Mouse (Mus musculus): Measurements from ENCODE around the gene Pnmt.

Pnmt gene

DNA sequence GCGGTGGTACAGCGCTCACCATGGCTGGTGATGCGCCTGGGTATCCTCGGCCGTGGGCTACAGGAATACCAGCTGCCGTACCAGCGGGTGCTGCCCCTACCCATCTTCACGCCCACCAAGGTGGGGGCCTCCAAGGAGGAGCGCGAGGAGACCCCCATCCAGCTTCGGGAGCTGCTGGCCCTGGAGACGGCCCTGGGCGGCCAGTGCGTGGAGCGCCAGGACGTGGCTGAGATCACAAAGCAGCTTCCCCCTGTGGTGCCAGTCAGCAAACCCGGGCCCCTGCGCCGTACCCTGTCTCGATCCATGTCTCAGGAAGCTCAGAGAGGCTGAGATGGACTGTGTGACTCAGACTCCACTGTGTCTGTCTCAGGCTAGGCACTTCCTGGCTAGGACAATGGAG lies 2.0 kb upstream of the Pnmt start:
- no peak for DNase-seq (ENCODE audit: low read depth)

DNA sequence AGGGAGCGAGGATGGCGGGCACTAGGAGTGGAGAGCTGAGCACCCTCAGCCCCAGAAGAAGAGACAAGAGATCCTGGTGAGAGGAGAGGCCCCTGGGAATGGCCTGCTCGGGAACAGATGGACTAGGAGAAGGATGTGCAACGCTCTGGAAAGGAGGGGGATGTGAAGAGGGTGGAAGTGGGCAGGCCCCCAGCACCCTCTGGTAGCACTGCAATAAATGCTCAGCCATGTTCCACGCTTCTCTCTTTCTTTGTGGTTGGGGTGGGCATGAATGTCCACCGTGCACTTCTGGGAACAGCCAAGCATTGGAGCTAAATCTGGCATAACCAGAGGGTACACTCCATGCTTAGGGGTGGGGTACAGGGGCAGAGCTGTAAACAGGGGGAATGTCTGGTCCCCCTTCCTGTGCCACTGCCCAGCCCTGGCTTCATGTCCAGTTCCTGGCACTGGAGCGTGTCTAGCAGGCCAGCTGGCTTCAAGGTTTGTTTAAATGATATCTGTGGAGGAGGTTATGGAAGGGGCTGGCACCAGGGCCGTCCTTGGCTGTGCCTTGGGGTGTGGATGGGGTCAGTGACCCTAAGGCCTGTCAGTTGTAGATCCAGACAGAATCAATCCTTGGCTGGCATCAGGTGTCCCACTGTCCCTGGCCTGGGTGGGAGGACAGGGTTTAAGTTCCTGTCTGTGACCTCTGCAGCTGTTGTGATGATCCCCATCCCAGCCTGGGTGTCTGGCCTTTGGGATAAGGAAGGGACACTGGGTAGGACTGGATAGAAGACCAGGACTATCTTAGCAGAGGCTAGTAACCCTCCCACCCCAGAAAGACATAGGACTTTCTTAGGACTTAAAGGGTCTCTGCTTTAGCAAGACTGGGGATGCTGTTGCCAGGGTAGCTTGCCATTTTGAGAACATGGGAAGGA lies 1.3 kb upstream of the Pnmt start:
- DNase-seq (ENCODE audit: low read depth): no peak

DNA sequence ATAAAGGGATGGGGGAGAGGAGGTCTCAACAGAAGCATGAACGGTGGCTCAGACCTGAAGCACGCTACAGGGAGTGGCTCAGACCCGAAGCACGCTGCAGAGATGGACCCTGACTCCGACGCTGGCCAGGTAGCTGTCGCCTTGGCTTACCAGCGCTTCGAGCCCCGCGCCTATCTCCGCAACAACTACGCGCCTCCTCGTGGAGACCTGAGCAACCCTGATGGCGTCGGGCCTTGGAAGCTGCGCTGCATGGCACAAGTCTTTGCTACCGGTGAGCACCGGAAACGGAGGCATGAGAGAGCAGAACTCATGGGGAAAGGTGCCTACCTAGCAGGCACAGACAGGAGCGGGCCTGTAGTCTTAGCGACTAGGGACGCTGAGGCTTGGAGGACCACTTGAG lies 346 bp downstream of the Pnmt start:
- no peak for DNase-seq (ENCODE audit: low read depth)

DNA sequence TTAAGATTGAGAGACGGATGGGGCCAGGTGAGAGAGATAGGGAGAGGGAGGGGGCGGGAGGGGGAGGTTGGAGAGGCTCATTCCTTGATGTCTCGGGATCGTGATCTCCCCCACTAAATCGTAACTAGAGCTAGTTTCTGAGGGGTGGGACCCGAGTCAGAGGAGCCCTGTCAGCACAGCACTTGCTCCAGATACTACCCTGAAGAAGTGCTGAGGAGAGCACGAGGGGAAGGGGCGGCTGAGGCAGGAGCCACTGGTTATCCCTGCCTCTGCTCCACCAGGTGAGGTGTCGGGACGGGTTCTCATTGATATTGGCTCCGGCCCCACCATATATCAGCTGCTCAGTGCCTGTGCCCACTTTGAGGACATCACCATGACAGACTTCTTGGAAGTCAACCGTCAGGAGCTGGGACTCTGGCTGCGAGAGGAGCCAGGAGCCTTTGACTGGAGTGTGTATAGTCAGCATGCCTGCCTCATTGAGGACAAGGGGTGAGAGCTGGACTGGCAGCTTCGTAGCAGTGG lies 867 bp downstream of the Pnmt start:
- DNase-seq (ENCODE audit: low read depth): no peak

DNA sequence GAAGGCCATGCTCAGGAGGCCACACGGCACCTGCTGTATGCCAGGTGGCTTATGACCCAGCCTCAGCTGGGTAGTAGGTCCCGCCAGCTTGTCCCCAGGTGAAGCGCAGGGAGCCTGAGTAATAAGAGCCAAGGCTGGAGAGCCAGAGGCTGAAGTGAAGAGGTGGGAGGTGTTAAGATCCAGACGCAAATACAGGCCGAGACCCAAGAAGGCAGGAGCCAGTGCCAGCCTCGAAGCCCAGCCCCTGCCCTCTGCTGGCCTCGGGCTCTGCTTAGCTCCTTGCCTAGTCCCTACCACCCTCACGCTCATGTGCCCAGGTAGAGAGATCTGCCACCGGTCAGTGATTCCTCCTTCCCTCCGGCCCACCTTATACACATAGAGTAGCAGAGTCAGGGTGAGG lies 2.0 kb downstream of the Pnmt start:
- DNase-seq (ENCODE audit: low read depth): no peak

DNA sequence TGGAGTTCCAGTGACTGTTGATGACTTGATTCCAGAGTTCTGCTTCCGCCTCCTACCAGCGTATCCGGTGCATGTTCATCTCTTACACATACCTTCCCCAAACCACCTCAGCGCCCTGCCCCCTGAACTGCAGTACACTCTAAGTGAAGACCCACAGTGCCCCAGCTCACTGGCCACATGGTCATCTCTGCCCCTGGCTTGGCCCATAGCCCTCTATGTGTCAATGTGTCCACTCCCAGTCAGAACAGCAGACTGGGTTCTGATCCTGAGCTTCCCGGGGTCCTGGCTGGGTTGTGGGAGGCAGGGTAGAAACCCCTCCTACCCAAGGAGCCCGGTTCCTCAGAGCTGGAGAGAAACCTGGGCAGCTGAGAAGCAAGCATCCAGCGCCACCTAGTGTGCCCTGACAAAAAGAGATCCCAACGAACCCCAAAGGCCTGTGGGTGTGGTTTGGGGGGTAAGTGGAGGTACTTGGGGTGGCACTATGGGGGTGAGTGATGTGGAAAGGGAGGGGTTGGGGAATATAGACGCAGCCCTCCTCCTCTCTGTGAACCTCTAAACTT lies 3.1 kb downstream of the Pnmt start:
- DNase-seq (ENCODE audit: low read depth): peak; percentile 44

DNA sequence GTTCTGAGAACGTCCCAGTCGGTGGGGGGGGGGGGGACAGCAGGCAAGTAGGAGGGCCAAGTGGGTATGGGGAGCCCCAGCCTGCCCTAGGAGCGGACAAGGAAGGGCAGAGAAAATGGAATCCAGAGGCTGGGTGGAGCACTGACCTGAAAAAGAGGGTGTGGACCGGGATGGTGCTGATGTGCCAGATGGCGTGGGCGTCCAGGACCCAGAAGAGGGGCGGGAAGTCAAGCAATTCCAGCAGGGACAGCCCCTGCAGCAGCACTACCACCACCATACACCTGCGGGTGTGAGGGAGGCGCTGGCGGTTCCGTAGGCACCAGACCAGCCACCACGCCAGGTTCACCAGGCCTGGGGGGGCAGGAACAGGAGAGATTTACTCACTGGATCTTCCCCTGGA lies 3.9 kb downstream of the Pnmt start:
- DNase-seq (ENCODE audit: low read depth): no peak

DNA sequence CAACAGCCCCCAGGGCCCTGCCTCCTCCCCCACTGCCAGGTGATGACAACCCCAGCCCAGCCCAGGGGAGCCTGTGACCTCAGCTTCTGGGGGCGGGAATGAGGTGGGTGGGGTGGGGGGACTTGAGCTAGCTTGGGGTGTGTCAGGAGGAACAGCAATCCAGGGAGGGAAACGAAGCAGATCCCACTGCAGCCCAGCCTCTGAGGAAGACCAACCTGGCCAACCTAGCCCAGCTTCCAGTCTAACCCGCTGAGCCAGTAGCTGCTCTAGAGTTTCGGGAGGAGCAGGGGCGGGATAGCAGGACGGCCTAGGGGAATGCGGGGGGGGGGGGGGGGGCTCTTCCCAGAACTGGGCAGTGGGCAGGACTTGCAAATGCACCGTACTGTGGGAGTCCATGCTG lies 5.8 kb downstream of the Pnmt start:
- no peak for DNase-seq (ENCODE audit: low read depth)

DNA sequence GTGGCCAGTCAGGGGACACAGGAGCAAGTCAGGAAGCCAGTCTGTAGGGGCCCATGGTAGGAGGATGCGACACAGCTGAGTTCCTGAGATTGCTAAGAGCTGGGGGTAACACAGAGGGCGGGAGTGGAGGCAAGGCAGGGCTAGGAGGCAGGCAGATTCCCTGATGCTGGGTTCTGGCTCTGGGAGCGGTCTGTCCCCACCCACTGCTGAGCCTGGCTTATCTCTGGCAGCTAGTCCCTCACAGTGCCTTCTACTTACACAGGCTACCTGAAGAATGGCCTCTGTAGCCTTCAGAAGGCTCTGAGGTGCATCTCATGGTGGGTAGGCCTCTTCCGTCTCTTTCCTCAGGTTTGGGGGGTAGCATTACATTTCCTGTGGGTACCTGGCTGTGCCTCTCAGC lies 6.4 kb downstream of the Pnmt start:
- DNase-seq (ENCODE audit: low read depth): no peak

DNA sequence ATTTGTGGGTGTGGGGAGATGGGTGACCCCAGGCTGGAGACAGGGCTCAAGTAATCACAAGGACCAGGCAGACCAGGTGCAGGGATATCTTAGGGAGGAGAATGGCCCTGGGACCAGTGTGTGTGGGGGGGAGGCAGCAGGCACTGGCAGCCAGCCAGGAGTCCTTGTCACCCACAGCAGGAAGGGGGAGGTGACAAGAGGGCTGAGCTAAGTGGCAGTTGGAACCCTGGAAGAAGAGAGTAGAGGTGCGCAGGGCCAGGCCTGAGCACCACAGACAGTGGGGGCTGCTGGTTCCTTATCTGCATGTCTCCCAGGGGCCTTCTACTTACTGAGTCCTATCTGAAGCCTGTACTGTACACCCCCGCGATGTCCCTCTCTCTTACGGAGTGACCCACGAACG lies 7.1 kb downstream of the Pnmt start:
- DNase-seq (ENCODE audit: low read depth): peak; percentile 49

DNA sequence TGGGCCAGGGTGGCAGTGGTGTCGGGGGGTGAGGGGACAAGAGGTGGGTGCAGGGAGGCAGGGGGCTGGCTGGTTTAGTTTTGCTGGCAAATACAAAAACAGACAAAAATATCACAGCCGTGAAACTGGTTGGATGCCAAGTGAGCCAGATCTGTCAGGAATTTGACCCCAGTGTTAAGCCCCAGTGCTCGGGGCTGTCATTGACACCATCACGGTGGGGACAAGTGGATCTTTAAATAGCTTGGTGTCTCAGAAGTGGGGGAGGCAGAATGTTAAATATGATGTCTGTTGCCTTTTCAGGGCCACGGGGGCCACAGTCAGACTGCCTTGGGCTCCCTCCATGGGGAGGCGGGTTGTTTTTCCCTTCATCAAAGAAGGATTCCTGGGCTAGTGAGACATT lies 8.1 kb downstream of the Pnmt start:
- no peak for DNase-seq (ENCODE audit: low read depth)

DNA sequence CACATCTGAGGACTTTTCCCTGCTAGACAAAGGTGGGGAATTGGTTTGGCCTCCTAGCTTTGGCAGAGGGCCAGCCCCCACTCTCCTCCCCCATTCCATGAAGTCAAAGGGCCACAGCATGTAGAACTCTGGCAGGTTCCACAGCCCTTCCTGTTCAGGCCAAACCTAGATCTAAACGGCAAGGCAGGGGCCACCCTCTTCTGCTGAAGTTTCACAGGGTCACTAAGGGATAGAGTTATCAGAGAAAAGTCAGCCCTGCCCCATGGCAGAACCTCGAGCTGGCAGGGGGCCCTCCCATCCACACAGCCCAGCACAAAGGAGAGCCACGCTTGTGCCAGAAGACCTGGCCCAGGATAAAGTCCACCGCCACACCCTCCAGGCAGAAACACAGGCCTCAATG lies 8.8 kb downstream of the Pnmt start:
- DNase-seq (ENCODE audit: low read depth): no peak

DNA sequence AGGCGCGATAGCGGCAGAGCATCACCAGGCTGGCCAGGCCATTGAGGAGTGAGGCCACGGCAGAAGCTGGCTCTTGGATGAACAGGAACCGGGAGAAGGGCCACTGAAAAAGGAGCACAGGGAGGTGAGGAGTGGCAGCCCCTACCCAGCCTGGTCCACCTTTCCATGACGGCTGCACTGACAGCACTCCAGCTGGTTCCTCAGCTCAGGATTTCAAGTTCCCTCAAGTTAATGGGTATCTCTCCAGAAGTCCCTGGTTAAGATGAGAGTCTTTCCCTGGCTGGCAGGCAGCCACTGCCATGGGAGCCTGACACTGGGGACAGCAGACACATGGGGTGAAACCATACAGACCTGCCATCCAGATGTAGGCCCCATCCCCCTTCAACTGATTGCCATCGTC lies 11.7 kb downstream of the Pnmt start:
- DNase-seq (ENCODE audit: low read depth): no peak

DNA sequence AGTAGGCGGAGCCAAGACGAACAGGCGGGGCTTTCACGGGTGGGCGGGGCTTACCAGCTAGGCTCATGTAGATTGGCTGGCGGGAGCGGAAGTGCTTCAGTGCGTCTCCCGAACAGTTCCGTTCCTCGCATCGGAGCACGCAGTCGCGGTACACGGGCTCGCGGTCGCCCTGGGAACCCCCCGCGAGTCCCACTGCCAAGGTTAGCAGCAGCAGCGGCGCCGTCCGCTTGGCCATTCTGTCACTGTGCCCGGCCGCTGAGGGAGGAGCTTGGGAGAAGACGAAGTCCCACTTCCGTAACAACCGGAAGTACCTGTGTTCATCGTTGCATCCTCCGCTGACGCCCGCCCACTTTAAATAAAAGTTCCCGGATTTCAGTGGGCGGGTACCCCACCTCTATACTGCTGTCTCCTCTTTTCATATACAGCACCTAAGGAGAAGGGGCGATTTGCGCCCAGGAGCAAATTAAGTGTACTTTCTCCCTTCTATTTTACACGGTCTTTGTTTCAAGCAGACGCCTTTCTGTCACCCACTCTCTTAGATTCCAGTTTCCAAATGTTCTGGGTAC lies 14.0 kb downstream of the Pnmt start, which contains the start of gene Pgap3:
TSS of gene Pgap3 (minus strand) at position 330 of the 566 bp plus-strand sequence.
- DNase-seq (ENCODE audit: low read depth): peak; percentile 79

DNA sequence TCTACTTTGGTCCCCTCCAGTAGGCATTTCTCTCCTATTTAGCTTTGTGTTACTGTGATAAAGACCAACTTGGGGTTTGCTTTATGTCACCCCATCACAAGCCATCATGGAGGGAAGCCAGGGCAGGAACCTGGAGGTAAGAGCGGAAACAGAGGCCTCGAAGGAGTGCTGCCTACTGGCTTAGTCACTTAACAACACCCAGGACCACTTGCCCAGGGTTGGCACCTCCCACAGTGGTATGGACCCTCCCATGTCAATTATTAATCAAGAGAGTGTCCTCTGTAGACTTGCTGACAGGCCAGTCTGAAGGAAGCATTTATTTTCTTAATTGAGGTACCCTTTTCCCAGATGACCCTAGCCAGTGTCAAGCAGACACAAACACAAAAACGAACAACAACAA lies 14.6 kb downstream of the Pnmt start:
- DNase-seq (ENCODE audit: low read depth): no peak

DNA sequence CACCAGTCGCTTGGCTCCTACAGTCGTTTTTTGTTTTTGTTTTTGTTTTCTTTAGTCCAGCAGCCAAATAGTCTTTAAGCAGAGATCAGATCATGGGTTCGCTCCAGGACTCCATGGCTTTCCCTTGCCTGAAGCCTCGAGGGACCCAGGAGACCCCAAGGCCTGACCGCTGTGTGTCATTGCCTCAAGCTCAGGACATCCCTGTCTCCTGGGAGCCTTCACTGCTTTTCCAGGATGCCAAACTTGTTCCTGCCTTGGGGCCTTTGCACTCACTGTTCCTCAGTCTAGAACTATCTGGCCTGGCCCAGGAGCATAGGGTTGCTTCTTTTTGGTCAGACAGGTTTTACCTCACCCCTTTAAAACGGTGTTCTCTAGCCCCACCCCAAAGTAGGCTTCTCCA lies 20.4 kb downstream of the Pnmt start:
- DNase-seq (ENCODE audit: low read depth): no peak

DNA sequence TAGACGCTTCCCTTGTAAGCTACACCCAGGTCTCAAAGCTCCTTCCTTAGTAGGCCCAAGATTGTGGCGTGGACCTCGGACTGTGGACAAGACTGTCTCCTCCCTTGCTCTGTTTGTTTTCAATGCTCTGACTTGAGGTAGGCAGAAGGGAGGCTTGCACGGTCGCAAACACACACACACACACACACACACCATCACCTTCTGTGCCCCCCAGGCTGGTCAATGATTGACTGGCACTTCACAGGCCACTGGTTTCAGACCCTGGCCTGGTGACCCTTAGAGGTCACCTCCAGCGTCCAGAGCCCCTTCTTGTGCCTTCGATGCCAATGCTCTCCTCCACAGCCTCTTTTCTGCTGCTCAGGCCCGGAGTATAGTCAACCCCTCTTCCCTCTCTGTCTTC lies 22.6 kb downstream of the Pnmt start:
- DNase-seq (ENCODE audit: low read depth): no peak

DNA sequence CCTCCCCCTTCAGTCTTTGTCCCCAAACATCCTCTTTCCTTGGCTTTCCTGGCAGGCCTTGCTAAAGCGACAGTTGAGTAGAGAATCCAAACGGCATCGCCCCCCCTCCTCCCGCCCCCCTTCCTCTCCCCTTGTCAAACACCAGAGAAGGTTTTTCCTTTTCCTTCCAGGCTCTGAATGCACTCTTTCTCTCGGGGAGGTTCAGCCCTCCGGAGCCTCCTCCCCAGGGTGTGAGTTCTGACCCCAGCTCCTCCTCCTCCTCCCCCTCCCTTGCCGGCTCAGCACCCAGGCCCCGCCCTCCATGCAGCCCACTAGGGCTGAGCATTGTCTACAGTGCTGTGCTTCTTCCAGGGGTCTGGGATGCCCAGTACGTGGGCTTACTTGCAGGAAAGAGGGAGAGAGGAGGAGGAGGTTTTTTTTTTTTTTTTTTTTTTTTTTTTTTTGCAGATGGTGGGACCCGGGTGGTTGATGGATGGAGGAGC lies 23.1 kb downstream of the Pnmt start:
- no peak for DNase-seq (ENCODE audit: low read depth)

DNA sequence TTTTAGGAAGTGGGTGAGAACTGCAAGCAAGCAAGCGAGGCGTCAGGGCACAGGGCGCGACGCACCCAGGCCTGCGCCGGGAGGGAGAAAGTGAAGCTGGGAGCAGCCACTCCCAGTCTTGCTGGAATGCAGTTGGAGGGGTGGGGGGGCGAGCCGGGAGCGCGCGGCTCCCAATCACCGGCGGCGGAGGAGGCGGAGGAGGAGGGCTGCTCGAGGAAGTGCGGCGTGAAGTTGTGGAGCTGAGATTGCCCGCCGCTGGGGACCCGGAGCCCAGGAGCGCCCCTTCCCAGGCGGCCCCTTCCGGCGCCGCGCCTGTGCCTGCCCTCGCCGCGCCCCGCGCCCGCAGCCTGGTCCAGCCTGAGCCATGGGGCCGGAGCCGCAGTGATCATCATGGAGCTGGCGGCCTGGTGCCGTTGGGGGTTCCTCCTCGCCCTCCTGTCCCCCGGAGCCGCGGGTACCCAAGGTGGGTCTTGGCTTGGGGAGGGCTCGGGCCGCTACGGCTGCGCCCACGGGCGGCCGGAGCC lies 26.1 kb downstream of the Pnmt start, which contains the start of gene Erbb2:
TSS of gene Erbb2 (plus strand) at position 198 of the 524 bp plus-strand sequence.
- DNase-seq (ENCODE audit: low read depth): no peak

DNA sequence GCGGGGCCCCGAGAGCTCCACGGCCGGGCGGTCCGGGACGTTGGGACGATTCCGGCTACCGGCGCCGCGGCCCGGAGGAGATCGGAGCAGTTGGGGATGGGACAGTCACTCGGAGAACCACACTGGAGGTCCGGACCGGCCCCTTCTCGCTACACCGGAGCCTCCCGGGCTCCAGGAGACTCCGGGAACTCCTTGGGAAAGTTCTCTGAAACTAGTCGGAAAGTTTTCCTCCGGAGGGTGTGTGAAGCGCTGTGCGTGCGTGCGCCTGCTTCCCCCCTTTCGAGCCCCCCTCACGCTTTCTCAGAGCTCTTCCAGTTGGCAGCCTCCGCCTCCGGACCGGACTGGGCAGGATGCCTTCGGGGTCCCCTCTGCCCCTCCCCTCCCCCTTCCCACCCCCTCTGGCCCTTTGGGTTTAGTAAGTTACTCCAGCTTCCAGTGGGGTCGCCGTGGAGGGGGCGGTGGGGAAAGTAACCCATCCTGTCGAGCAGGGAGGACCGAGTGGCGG lies 26.6 kb downstream of the Pnmt start:
- DNase-seq (ENCODE audit: low read depth): no peak

DNA sequence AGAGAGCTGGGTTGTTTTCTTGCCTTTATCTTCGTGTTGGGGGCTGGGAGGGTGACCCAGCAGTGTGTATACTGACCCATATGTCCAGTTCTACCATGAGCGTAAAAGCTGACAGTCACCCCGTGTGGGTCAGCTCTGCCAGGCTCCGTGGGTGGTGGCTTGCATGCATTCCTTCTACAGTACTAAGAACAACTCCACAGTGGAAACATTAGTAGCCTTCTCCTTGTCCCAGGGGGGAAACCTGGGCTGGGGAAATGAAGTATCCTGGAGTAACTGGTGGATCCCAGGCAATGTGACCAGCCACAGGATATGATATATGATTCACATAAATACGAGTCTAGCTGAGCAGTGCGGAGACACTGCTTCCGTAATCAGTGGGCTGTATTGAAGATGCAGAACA lies 27.5 kb downstream of the Pnmt start:
- no peak for DNase-seq (ENCODE audit: low read depth)

DNA sequence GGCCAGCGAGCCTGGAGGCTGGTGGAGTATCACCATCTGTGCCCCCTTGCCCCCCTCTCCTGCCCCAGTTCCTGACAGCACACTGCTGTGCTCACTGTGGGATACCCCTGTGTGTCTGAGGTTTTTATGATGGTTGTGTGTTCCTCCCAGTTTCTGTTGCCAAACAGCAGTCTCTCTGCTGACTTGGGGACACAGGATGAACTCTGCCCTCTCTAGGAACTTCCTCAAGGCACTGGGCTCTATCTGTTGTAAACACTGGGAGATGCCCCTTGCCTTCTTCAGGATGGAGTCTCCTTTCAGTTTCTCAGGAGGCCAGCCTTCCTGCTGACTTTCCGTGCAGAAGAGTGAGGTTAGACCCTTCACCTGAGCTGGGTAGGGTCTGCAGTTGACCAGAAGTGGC lies 27.9 kb downstream of the Pnmt start:
- no peak for DNase-seq (ENCODE audit: low read depth)

DNA sequence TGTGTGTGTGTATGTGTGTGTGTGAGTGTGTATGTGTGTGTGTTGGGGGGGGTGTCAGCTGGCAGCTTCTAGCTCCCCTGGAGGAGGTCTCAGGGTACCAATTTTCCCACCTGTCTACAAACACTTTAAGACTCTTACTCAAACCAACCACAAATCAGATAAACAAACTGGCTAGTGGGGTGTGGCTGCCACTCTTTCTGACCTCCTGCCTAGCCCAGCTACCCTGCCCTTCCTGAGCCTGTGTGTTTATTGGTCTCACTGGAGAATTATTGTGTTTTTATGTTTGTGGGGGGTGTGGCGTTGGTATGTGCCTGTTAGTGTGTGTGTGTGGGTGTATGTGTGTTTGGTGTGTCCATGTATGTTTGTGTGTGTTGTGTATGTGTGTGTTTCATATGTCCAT lies 30.8 kb downstream of the Pnmt start:
- no peak for DNase-seq (ENCODE audit: low read depth)

All from c-Kit-positive CD71-negative TER-119-negative erythroid progenitor cells, embryonic 14.5 days (primary cell).